Mouse (Mus musculus) testis, adult 2 months (tissue): ENCODE results near the gene Cpvl. TPM values are rescaled to one million over a fixed set of nuclear protein-coding genes. Genes with fewer than 3 reads are reported as not detected.

ENCODE experiments used
- H3K27ac ChIP-seq: fragments of 200-500 bp; 2 replicates; pipeline ENCODE4 v1.5.1; 2012; ENCODE audit warnings: low read depth, low read length; ENCODE audit not compliant: control insufficient read depth, insufficient read depth
- H3K27me3 ChIP-seq: fragments of 200-500 bp; 2 replicates; pipeline ENCODE4 v1.6.1; 2012; ENCODE audit warnings: mild to moderate bottlenecking, low read length, moderate library complexity; ENCODE audit not compliant: control insufficient read depth, insufficient read depth
- H3K36me3 ChIP-seq: fragments of 200-500 bp; 2 replicates; pipeline ENCODE4 v1.6.1; 2012; ENCODE audit warnings: mild to moderate bottlenecking, low read length; ENCODE audit not compliant: control insufficient read depth, insufficient read depth
- H3K4me1 ChIP-seq: fragments of 200-500 bp; 2 replicates; pipeline ENCODE4 v1.6.1; 2012; ENCODE audit warnings: low read length; ENCODE audit not compliant: control insufficient read depth, insufficient read depth
- H3K4me3 ChIP-seq: fragments of 200-500 bp; 2 replicates; pipeline ENCODE4 v1.5.1; 2012; ENCODE audit warnings: low read depth, mild to moderate bottlenecking, low read length, moderate library complexity, mixed read lengths; ENCODE audit not compliant: control insufficient read depth
- CTCF ChIP-seq: fragments of 200-500 bp; IDR thresholded peaks from 2 replicates; pipeline ENCODE4 v1.5.1; 2012; ENCODE audit warnings: low read depth, mild to moderate bottlenecking, inconsistent platforms, low read length, moderate library complexity; ENCODE audit not compliant: control insufficient read depth, insufficient read depth, insufficient replicate concordance
- POLR2A ChIP-seq: fragments of 200-500 bp; IDR thresholded peaks from 2 replicates; pipeline ENCODE4 v1.6.1; 2012; ENCODE audit warnings: low read depth, mild to moderate bottlenecking, inconsistent platforms, low read length, moderate library complexity; ENCODE audit not compliant: control insufficient read depth
- polyA plus RNA-seq: library from polyadenylated mRNA; depleted of rRNA; stranded (reverse); fragments of >200 nt; gene quantifications from 2 replicates; pipeline ENCODE4 v1.2.3, GENCODE M21; 2012

The Cpvl gene
- polyA plus RNA-seq, 1 experiment = 18.9 TPM

- Histone ChIP-seq H3K36me3 (no peaks in the 10 kb centered on the region), H3K27me3 (no peaks in the 10 kb centered on the region), H3K4me3 (no peak overlapping the region), H3K4me1 (no peaks in the 10 kb centered on the region), H3K27ac (no peak overlapping the region)
- TF ChIP-seq CTCF = no peak
- TF ChIP-seq POLR2A = no peak
These were observed 16.5 kb downstream of the Cpvl start for GRCm38 (mm10) chr6:53962006-53962405.

GRCm38 (mm10) chr6:53959826-53960225 is 18.6 kb downstream of the Cpvl start:
- Histone ChIP-seq H3K4me3 (no peak overlapping the region), H3K4me1 (no peaks in the 10 kb centered on the region), H3K27me3 (no peaks in the 10 kb centered on the region), H3K27ac (no peak overlapping the region), H3K36me3 (no peaks in the 10 kb centered on the region)
- TF ChIP-seq POLR2A (no peak), CTCF (no peak)

- no peaks in the 10 kb centered on the region for H3K36me3 ChIP-seq
- H3K27ac ChIP-seq = no peak overlapping the region
- no peaks in the 10 kb centered on the region for H3K27me3 ChIP-seq
- no peak overlapping the region for H3K4me3 ChIP-seq
- no peaks in the 10 kb centered on the region for H3K4me1 ChIP-seq
- TF ChIP-seq POLR2A (no peak), CTCF (peak; percentile 52; the same call in 1 of the 2 replicates)
These were observed 20.1 kb downstream of the Cpvl start for GRCm38 (mm10) chr6:53958321-53958720.

GRCm38 (mm10) chr6:53956513-53956912 is 22.0 kb downstream of the Cpvl start:
- Histone ChIP-seq H3K27me3 (no peaks in the 10 kb centered on the region), H3K36me3 (no peaks in the 10 kb centered on the region), H3K27ac (no peak overlapping the region), H3K4me1 (no peaks in the 10 kb centered on the region), H3K4me3 (no peak overlapping the region)
- TF ChIP-seq POLR2A (no peak), CTCF (no peak)

GRCm38 (mm10) chr6:53955846-53956245 is 22.6 kb downstream of the Cpvl start:
- Histone ChIP-seq H3K4me3 (no peak overlapping the region), H3K4me1 (no peaks in the 10 kb centered on the region; the same call in 1 of the 2 replicates), H3K36me3 (no peaks in the 10 kb centered on the region), H3K27me3 (no peaks in the 10 kb centered on the region), H3K27ac (no peak overlapping the region)
- TF ChIP-seq POLR2A (no peak), CTCF (no peak)

- Histone ChIP-seq H3K4me1 (no peaks in the 10 kb centered on the region; the same call in 1 of the 2 replicates), H3K4me3 (no peak overlapping the region), H3K27me3 (no peaks in the 10 kb centered on the region), H3K27ac (no peak overlapping the region), H3K36me3 (no peaks in the 10 kb centered on the region)
- TF ChIP-seq CTCF (no peak), POLR2A (no peak)
These were observed 23.2 kb downstream of the Cpvl start for GRCm38 (mm10) chr6:53955271-53955670.

GRCm38 (mm10) chr6:53954106-53954505 is 24.4 kb downstream of the Cpvl start:
- TF ChIP-seq CTCF (peak; percentile 24; the same call in 1 of the 2 replicates), POLR2A (no peak)
- no peaks in the 10 kb centered on the region; the same call in 1 of the 2 replicates for H3K4me1 ChIP-seq
- no peak overlapping the region for H3K27ac ChIP-seq
- H3K27me3 ChIP-seq = no peaks in the 10 kb centered on the region
- H3K36me3 ChIP-seq = no peaks in the 10 kb centered on the region
- H3K4me3 ChIP-seq = no peak overlapping the region

GRCm38 (mm10) chr6:53953348-53953747 is 25.1 kb downstream of the Cpvl start:
- H3K4me3 ChIP-seq = no peak overlapping the region
- TF ChIP-seq CTCF (no peak), POLR2A (no peak)
- H3K4me1 ChIP-seq = no peaks in the 10 kb centered on the region; the same call in 1 of the 2 replicates

More at GRCm38 (mm10) chr6:53953348-53953747, 25.1 kb downstream of the Cpvl start:
- no peak overlapping the region for H3K27ac ChIP-seq
- H3K36me3 ChIP-seq = no peaks in the 10 kb centered on the region
- no peaks in the 10 kb centered on the region for H3K27me3 ChIP-seq
